Mouse (Mus musculus): ENCODE data around the gene Miga1. TPM values are rescaled to one million over a fixed set of nuclear protein-coding genes. Genes with fewer than 3 reads are reported as not detected.

Gene Miga1
- polyA plus RNA-seq, 1 experiment from 2014 or later, result 10.9 TPM

- Histone ChIP-seq H3K27me3 (ENCODE audit: control insufficient read depth, insufficient read depth, low read length) (no peaks in the 10 kb centered on the region), H3K4me3 (replicated peaks; ENCODE audit: low read length) (no peak overlapping the region), H3K4me2 (ENCODE audit: low read depth, low read length) (no peak overlapping the region), H3K9me3 (replicated peaks; ENCODE audit: control insufficient read depth, low read length) (no peaks in the 10 kb centered on the region), H3K36me3 (ENCODE audit: control insufficient read depth, insufficient read depth, low read length) (no peaks in the 10 kb centered on the region), H3K4me1 (ENCODE audit: control insufficient read depth, insufficient read depth, low read length) (peaks cover 40% of the 10 kb centered on the region), H3K27ac (ENCODE audit: low read length) (no peak overlapping the region), H3K9ac (ENCODE audit: low read length) (no peak overlapping the region)
- no peak for ATAC-seq (ENCODE audit: insufficient read depth, low FRiP score)
- WGBS, result 59% methylated on average over 5 of the region's 5 CpGs
Observed at GRCm38 (mm10) chr3:152350966-152351365, 10.8 kb upstream of the Miga1 start.

- Histone ChIP-seq H3K9me3 (replicated peaks; ENCODE audit: control insufficient read depth, low read length) (no peaks in the 10 kb centered on the region), H3K4me3 (replicated peaks; ENCODE audit: low read length) (no peak overlapping the region), H3K4me1 (ENCODE audit: control insufficient read depth, insufficient read depth, low read length) (peaks cover 37% of the 10 kb centered on the region), H3K4me2 (ENCODE audit: low read depth, low read length) (no peak overlapping the region), H3K36me3 (ENCODE audit: control insufficient read depth, insufficient read depth, low read length) (no peaks in the 10 kb centered on the region), H3K9ac (ENCODE audit: low read length) (no peak overlapping the region), H3K27ac (ENCODE audit: low read length) (no peak overlapping the region), H3K27me3 (ENCODE audit: control insufficient read depth, insufficient read depth, low read length) (no peaks in the 10 kb centered on the region)
- 69% methylated on average over 3 of the region's 3 CpGs for WGBS
- no peak for ATAC-seq (ENCODE audit: insufficient read depth, low FRiP score)
Observed at GRCm38 (mm10) chr3:152350431-152350830, 10.2 kb upstream of the Miga1 start.

GRCm38 (mm10) chr3:152348011-152348830, 8.0 kb upstream of the Miga1 start:
- H3K9ac ChIP-seq (ENCODE audit: low read length), result no peak overlapping the region
- H3K27ac ChIP-seq (ENCODE audit: low read length), result no peak overlapping the region
- no peaks in the 10 kb centered on the region for H3K9me3 ChIP-seq (replicated peaks; ENCODE audit: control insufficient read depth, low read length)
- no peak overlapping the region for H3K4me3 ChIP-seq (replicated peaks; ENCODE audit: low read length)
- H3K4me1 ChIP-seq (ENCODE audit: control insufficient read depth, insufficient read depth, low read length), result peaks cover 33% of the 10 kb centered on the region
- no peak overlapping the region for H3K4me2 ChIP-seq (ENCODE audit: low read depth, low read length)
- WGBS, result 81% methylated on average over 10 of the region's 10 CpGs
- H3K27me3 ChIP-seq (ENCODE audit: control insufficient read depth, insufficient read depth, low read length), result no peaks in the 10 kb centered on the region
- H3K36me3 ChIP-seq (ENCODE audit: control insufficient read depth, insufficient read depth, low read length), result no peaks in the 10 kb centered on the region
- ATAC-seq (ENCODE audit: insufficient read depth, low FRiP score), result no peak

- Histone ChIP-seq H3K9ac (ENCODE audit: low read length) (peak overlapping the region; percentile 93), H3K9me3 (replicated peaks; ENCODE audit: control insufficient read depth, low read length) (no peaks in the 10 kb centered on the region), H3K4me1 (ENCODE audit: control insufficient read depth, insufficient read depth, low read length) (peaks cover 25% of the 10 kb centered on the region), H3K4me2 (ENCODE audit: low read depth, low read length) (peak overlapping the region; percentile 70), H3K4me3 (replicated peaks; ENCODE audit: low read length) (peak overlapping the region; percentile 81), H3K36me3 (ENCODE audit: control insufficient read depth, insufficient read depth, low read length) (no peaks in the 10 kb centered on the region), H3K27me3 (ENCODE audit: control insufficient read depth, insufficient read depth, low read length) (no peaks in the 10 kb centered on the region), H3K27ac (ENCODE audit: low read length) (no peak overlapping the region)
- 39% methylated on average over 3 of the region's 3 CpGs for WGBS
- ATAC-seq (ENCODE audit: insufficient read depth, low FRiP score), result no peak
Observed at GRCm38 (mm10) chr3:152347227-152347626, 7.0 kb upstream of the Miga1 start.

GRCm38 (mm10) chr3:152346633-152347141, 6.5 kb upstream of the Miga1 start:
- H3K4me2 ChIP-seq (ENCODE audit: low read depth, low read length), result peak overlapping the region; percentile 70
- no peaks in the 10 kb centered on the region for H3K36me3 ChIP-seq (ENCODE audit: control insufficient read depth, insufficient read depth, low read length)
- peak overlapping the region; percentile 93 for H3K9ac ChIP-seq (ENCODE audit: low read length)
- peaks cover 20% of the 10 kb centered on the region for H3K4me1 ChIP-seq (ENCODE audit: control insufficient read depth, insufficient read depth, low read length)
- H3K4me3 ChIP-seq (replicated peaks; ENCODE audit: low read length), result peak overlapping the region; percentile 81
- WGBS, result under 1% methylated on average over 38 of the region's 54 CpGs
- H3K27me3 ChIP-seq (ENCODE audit: control insufficient read depth, insufficient read depth, low read length), result no peaks in the 10 kb centered on the region
- peak; percentile 69 for ATAC-seq (ENCODE audit: insufficient read depth, low FRiP score)
- no peaks in the 10 kb centered on the region for H3K9me3 ChIP-seq (replicated peaks; ENCODE audit: control insufficient read depth, low read length)
- peak overlapping the region; percentile 74 for H3K27ac ChIP-seq (ENCODE audit: low read length)

- WGBS, result 7% methylated on average over 44 of the region's 44 CpGs
Observed at GRCm38 (mm10) chr3:152345732-152346632, 5.8 kb upstream of the Miga1 start, which contains the start of gene Usp33. Gene Usp33, plus strand, starts transcription at chr3:152346478.

GRCm38 (mm10) chr3:152342961-152343517, 2.8 kb upstream of the Miga1 start:
- H3K27me3 ChIP-seq (ENCODE audit: control insufficient read depth, insufficient read depth, low read length), result no peaks in the 10 kb centered on the region
- WGBS, result 86% methylated on average over 15 of the region's 15 CpGs
- no peaks in the 10 kb centered on the region for H3K36me3 ChIP-seq (ENCODE audit: control insufficient read depth, insufficient read depth, low read length)
- H3K4me1 ChIP-seq (ENCODE audit: control insufficient read depth, insufficient read depth, low read length), result peaks cover 13% of the 10 kb centered on the region
- H3K4me3 ChIP-seq (replicated peaks; ENCODE audit: low read length), result no peak overlapping the region
- no peak overlapping the region for H3K9ac ChIP-seq (ENCODE audit: low read length)
- no peak for ATAC-seq (ENCODE audit: insufficient read depth, low FRiP score)
- H3K4me2 ChIP-seq (ENCODE audit: low read depth, low read length), result no peak overlapping the region
- H3K27ac ChIP-seq (ENCODE audit: low read length), result no peak overlapping the region
- H3K9me3 ChIP-seq (replicated peaks; ENCODE audit: control insufficient read depth, low read length), result no peaks in the 10 kb centered on the region

More at GRCm38 (mm10) chr3:152345732-152346632, 5.8 kb upstream of the Miga1 start, which contains the start of gene Usp33:
- peaks cover 18% of the 10 kb centered on the region for H3K4me1 ChIP-seq (ENCODE audit: control insufficient read depth, insufficient read depth, low read length)
- peak within 1 kb of the TSS; percentile 74 for H3K27ac ChIP-seq (ENCODE audit: low read length)
- no peaks in the 10 kb centered on the region for H3K27me3 ChIP-seq (ENCODE audit: control insufficient read depth, insufficient read depth, low read length)
- H3K9me3 ChIP-seq (replicated peaks; ENCODE audit: control insufficient read depth, low read length), result no peaks in the 10 kb centered on the region
- peak within 1 kb of the TSS; percentile 81 for H3K4me3 ChIP-seq (replicated peaks; ENCODE audit: low read length)
- ATAC-seq (ENCODE audit: insufficient read depth, low FRiP score), result peak; percentile 98
- H3K9ac ChIP-seq (ENCODE audit: low read length), result peak within 1 kb of the TSS; percentile 93
- H3K4me2 ChIP-seq (ENCODE audit: low read depth, low read length), result peak within 1 kb of the TSS; percentile 70
- no peaks in the 10 kb centered on the region for H3K36me3 ChIP-seq (ENCODE audit: control insufficient read depth, insufficient read depth, low read length)

GRCm38 (mm10) chr3:152336085-152336484, 4.1 kb downstream of the Miga1 start:
- 72% methylated on average over 8 of the region's 8 CpGs for WGBS
- Histone ChIP-seq H3K27ac (ENCODE audit: low read length) (no peak overlapping the region), H3K4me2 (ENCODE audit: low read depth, low read length) (no peak overlapping the region), H3K9ac (ENCODE audit: low read length) (no peak overlapping the region), H3K36me3 (ENCODE audit: control insufficient read depth, insufficient read depth, low read length) (peaks cover 4% of the 10 kb centered on the region; the same call in 1 of the 2 replicates), H3K9me3 (replicated peaks; ENCODE audit: control insufficient read depth, low read length) (no peaks in the 10 kb centered on the region), H3K4me3 (replicated peaks; ENCODE audit: low read length) (no peak overlapping the region), H3K4me1 (ENCODE audit: control insufficient read depth, insufficient read depth, low read length) (peaks cover 5% of the 10 kb centered on the region; the same call in 1 of the 2 replicates), H3K27me3 (ENCODE audit: control insufficient read depth, insufficient read depth, low read length) (no peaks in the 10 kb centered on the region)
- ATAC-seq (ENCODE audit: insufficient read depth, low FRiP score), result no peak

Measured in stomach, embryonic 16.5 days (tissue).